Mouse (Mus musculus) ES-Bruce4 (cell line): ENCODE data around the gene Tceal7.

ENCODE experiments used
- CTCF ChIP-seq: IDR thresholded peaks from one replicate; pipeline ENCODE4 v1.8.1; 2011; ENCODE audit warnings: low read depth, low read length
- EP300 ChIP-seq: IDR thresholded peaks from 2 replicates; pipeline ENCODE4 v1.6.1; 2011; ENCODE audit warnings: low read depth, low read length; ENCODE audit not compliant: insufficient read depth
- POLR2A ChIP-seq: IDR thresholded peaks from one replicate; pipeline ENCODE4 v1.8.1; 2011; ENCODE audit warnings: low read length; ENCODE audit not compliant: insufficient read depth

- TF ChIP-seq CTCF (no peak), POLR2A (no peak), EP300 (no peak)
Observed at GRCm38 (mm10) chrX:136238118-136238517, 23.5 kb downstream of the Tceal7 start.
